8 mouse cellular contexts compared by ENCODE assay signal in genomic region chr11:88276534-88277308, GRCm38 (mm10). TPM values are rescaled to one million over a fixed set of nuclear protein-coding genes. Genes with fewer than 3 reads are reported as not detected.
DNase-seq lines count a peak whose midpoint lies in the region; ATAC-seq and TF ChIP-seq lines count a peak whose summit lies in the region.
"Had no signal": no experiment of that assay in that cellular context is flagged by ENCODE, and none has a peak within 500 bp of the region (broad histone marks: within the 10 kb centered on the region; RNA-seq: fewer than 3 reads in every experiment).

No protein-coding gene starts in this region.

- H3K27ac ChIP-seq in embryonic facial prominence, embryonic 11.5 days (replicated peaks; ENCODE audit: low read depth, low read length) = peak overlapping the region; percentile 57; the same call in 1 of the 2 replicates
- peak overlapping the region; percentile 92 for H3K27ac ChIP-seq in hindbrain, embryonic 11.5 days (ENCODE audit: low read depth, low read length)
- no peak overlapping the region; the same call in 1 of the 2 replicates for H3K27ac ChIP-seq in limb, embryonic 14.5 days (replicated peaks; ENCODE audit: low read depth, low read length)

- H3K9ac ChIP-seq in embryonic facial prominence, embryonic 11.5 days (replicated peaks; ENCODE audit: low read length) = no peak overlapping the region
- no peak overlapping the region for H3K9ac ChIP-seq in hindbrain, embryonic 11.5 days (ENCODE audit: low read depth, low read length)
- no peak overlapping the region for H3K9ac ChIP-seq in limb, embryonic 14.5 days (ENCODE audit: low read depth, low read length, severe bottlenecking)

- H3K27me3 ChIP-seq in embryonic facial prominence, embryonic 11.5 days (ENCODE audit: control insufficient read depth, insufficient read depth, low read length) = no peaks in the 10 kb centered on the region
- no peaks in the 10 kb centered on the region for H3K27me3 ChIP-seq in hindbrain, embryonic 11.5 days (ENCODE audit: control insufficient read depth, insufficient read depth, low read length)
- H3K27me3 ChIP-seq in limb, embryonic 14.5 days (ENCODE audit: control insufficient read depth, insufficient read depth, low read length) = 0 out of 2 replicates have a peak, but pooled peaks cover 7% of the 10 kb centered on the region

- ATAC-seq in embryonic facial prominence, embryonic 11.5 days (replicated peaks; ENCODE audit: insufficient number of reproducible peaks, low FRiP score, low TSS enrichment, low read depth) = no peak
- no peak for ATAC-seq in hindbrain, embryonic 11.5 days (ENCODE audit: low FRiP score)
- peak; percentile 24; the same call in 1 of the 2 replicates for ATAC-seq in limb, embryonic 14.5 days (ENCODE audit: low FRiP score, low read depth)
- ATAC-seq in erythroblast, adult 5-6 weeks (replicated peaks; ENCODE audit: low FRiP score, poor library complexity, severe bottlenecking) = no peak

- peaks cover 2% of the 10 kb centered on the region for H3K4me1 ChIP-seq in embryonic facial prominence, embryonic 11.5 days (ENCODE audit: control insufficient read depth, insufficient read depth, low read length)
- H3K4me1 ChIP-seq in hindbrain, embryonic 11.5 days (replicated peaks; ENCODE audit: control insufficient read depth, insufficient read depth, low read length) = peaks cover 28% of the 10 kb centered on the region
- H3K4me1 ChIP-seq in limb, embryonic 14.5 days (ENCODE audit: control insufficient read depth, insufficient read depth, low read length) = peaks cover 36% of the 10 kb centered on the region

- no peak overlapping the region for H3K4me3 ChIP-seq in embryonic facial prominence, embryonic 11.5 days (ENCODE audit: low read depth, low read length)
- H3K4me3 ChIP-seq in hindbrain, embryonic 11.5 days (ENCODE audit: low read depth, low read length) = no peak overlapping the region
- no peak overlapping the region for H3K4me3 ChIP-seq in limb, embryonic 14.5 days (replicated peaks; ENCODE audit: low read length)

- WGBS in embryonic facial prominence, embryonic 11.5 days = 57% methylated on average over 19 of the region's 19 CpGs
- WGBS in hindbrain, embryonic 11.5 days = 37% methylated on average over 19 of the region's 19 CpGs
- 22% methylated on average over 19 of the region's 19 CpGs for WGBS in limb, embryonic 14.5 days

- peak; percentile 23 for DNase-seq in lung, postnatal 14 days
- no peak for DNase-seq in lung, postnatal 36 days
- DNase-seq in embryonic facial prominence, embryonic 11.5 days (ENCODE audit: low spot score) = peak; percentile 27
- DNase-seq in hindbrain, embryonic 11.5 days (ENCODE audit: low spot score) = peak; percentile 49
- peak; percentile 48 for DNase-seq in limb, embryonic 14.5 days (ENCODE audit: low spot score)
- DNase-seq in spleen, postnatal 10 days (ENCODE audit: low spot score in 2 of 2) = no peak

- no peak for TF ChIP-seq POLR2A in limb, embryonic 14.5 days (IDR thresholded peaks at IDR 0.05; ENCODE audit: borderline replicate concordance, extremely low read depth, insufficient read depth, insufficient read length)

- no peak overlapping the region for H3K4me2 ChIP-seq in embryonic facial prominence, embryonic 11.5 days (ENCODE audit: low read depth, low read length)
- H3K4me2 ChIP-seq in hindbrain, embryonic 11.5 days (replicated peaks; ENCODE audit: low read depth, low read length) = no peak overlapping the region
- H3K4me2 ChIP-seq in limb, embryonic 14.5 days (replicated peaks; ENCODE audit: low read depth, low read length, severe bottlenecking) = no peak overlapping the region; the same call in 1 of the 2 replicates

- H3K9me3 ChIP-seq in embryonic facial prominence, embryonic 11.5 days (replicated peaks; ENCODE audit: control insufficient read depth, low read length) = no peaks in the 10 kb centered on the region
- no peaks in the 10 kb centered on the region for H3K9me3 ChIP-seq in hindbrain, embryonic 11.5 days (ENCODE audit: control insufficient read depth, low read length)
- H3K9me3 ChIP-seq in limb, embryonic 14.5 days (ENCODE audit: control insufficient read depth, low read length) = no peaks in the 10 kb centered on the region

- H3K36me3 ChIP-seq in embryonic facial prominence, embryonic 11.5 days (replicated peaks; ENCODE audit: control insufficient read depth, insufficient read depth, low read depth, low read length) = no peaks in the 10 kb centered on the region
- H3K36me3 ChIP-seq in hindbrain, embryonic 11.5 days (ENCODE audit: control insufficient read depth, insufficient read depth, low read length) = no peaks in the 10 kb centered on the region
- H3K36me3 ChIP-seq in limb, embryonic 14.5 days (ENCODE audit: control insufficient read depth, insufficient read depth, low read length) = no peaks in the 10 kb centered on the region

RNA-seq across cellular contexts. Expression of gene Ccdc182, which starts 17.1 kb away (rescaled TPM):
- polyA plus RNA-seq in embryonic facial prominence, embryonic 11.5 days (2014; fragmentation: Nextera tagmentation; extraction: Ambion mirVana) = 1.7 and 2.6 TPM in 2 replicates
- 9.8 and 10.0 TPM in 2 replicates for polyA plus RNA-seq in hindbrain, embryonic 11.5 days (2014; fragmentation: Nextera tagmentation; extraction: Ambion mirVana)
- polyA plus RNA-seq in limb, embryonic 14.5 days (2012; rRNA removed) = 0.08 and 0.10 TPM in 2 replicates
- polyA plus RNA-seq in limb, embryonic 14.5 days (2014; fragmentation: Nextera tagmentation; extraction: Ambion mirVana) = not detected in 2 replicates
- total RNA-seq in erythroblast, adult 5-6 weeks (2015; ENCODE audit: low replicate concordance) = not detected in 2 replicates
- not detected in 2 replicates for total RNA-seq in erythroblast, adult 5-6 weeks (2017; ENCODE audit: low replicate concordance)
- polyA plus RNA-seq: intestine, embryonic 14.5 days had no signal

Comparison
In these comparisons a context has a peak if more than half of its experiments do, and no peak if none do; other contexts are left out.
1. DNase-seq: peak in lung, postnatal 14 days (single experiment), embryonic facial prominence, embryonic 11.5 days (single experiment), hindbrain, embryonic 11.5 days (single experiment) and limb, embryonic 14.5 days (single experiment); none in lung, postnatal 36 days (single experiment) and spleen, postnatal 10 days (0 of 2).